Mouse (Mus musculus) CH12.LX (cell line): ENCODE results near the gene Derl2. TPM values are rescaled to one million over a fixed set of nuclear protein-coding genes. Genes with fewer than 3 reads are reported as not detected.

Experiments used
- DNase-seq: peaks from one replicate; pipeline ENCODE4 v3.0.0-alpha.2; 2013; ENCODE audit errors: extremely low read depth
- H3K27ac ChIP-seq: 2 replicates; pipeline ENCODE4 v1.5.1; 2012; ENCODE audit warnings: low read depth, mild to moderate bottlenecking, control low read depth, moderate library complexity; ENCODE audit not compliant: insufficient read depth
- H3K27me3 ChIP-seq: replicated peaks from 2 replicates; pipeline ENCODE3; 2012; ENCODE audit warnings: inconsistent platforms
- H3K36me3 ChIP-seq, 2 experiments: replicated peaks in 1 of 2; 2 replicates each; pipeline versions ENCODE3 to v1.6.1; 2012; ENCODE audit warnings: inconsistent platforms in 1 of 2, low read length in 1 of 2, mild to moderate bottlenecking in 1 of 2, mixed read lengths in 1 of 2, moderate library complexity in 1 of 2; ENCODE audit not compliant: control insufficient read depth in 1 of 2, insufficient read depth in 1 of 2
- H3K4me1 ChIP-seq, 2 experiments: 2 replicates each; pipeline ENCODE4 v1.6.1; 2012; ENCODE audit warnings: inconsistent platforms in 1 of 2, moderate library complexity in 1 of 2; ENCODE audit not compliant: insufficient read depth in 2 of 2, control insufficient read depth in 1 of 2
- H3K4me2 ChIP-seq: 2 replicates; pipeline ENCODE4 v1.6.1; 2012; ENCODE audit warnings: low read depth, mild to moderate bottlenecking, control low read depth; ENCODE audit not compliant: poor library complexity, insufficient read depth, severe bottlenecking
- H3K4me3 ChIP-seq, 3 experiments: fragments of 150-350 bp in 1 of 3; sonication (generic) in 1 of 3; replicated peaks in 1 of 3; 2 replicates each; pipeline versions ENCODE3 to v1.5.1; 2011 to 2012; ENCODE audit warnings: low read depth in 2 of 3, low read length in 2 of 3, mild to moderate bottlenecking in 2 of 3, moderate library complexity in 2 of 3, control low read depth in 1 of 3, improper control_type of control experiment in 1 of 3, inconsistent platforms in 1 of 3, mixed read lengths in 1 of 3; ENCODE audit not compliant: poor library complexity in 1 of 3
- H3K79me2 ChIP-seq: replicated peaks from 2 replicates; pipeline ENCODE4 v1.6.1; 2012; ENCODE audit warnings: mild to moderate bottlenecking, moderate library complexity; ENCODE audit not compliant: control insufficient read depth, poor library complexity, insufficient read depth, severe bottlenecking; ENCODE audit errors: extremely low read depth
- H3K9ac ChIP-seq: 2 replicates; pipeline ENCODE4 v1.6.1; 2012; ENCODE audit warnings: low read depth, mild to moderate bottlenecking, control low read depth, moderate library complexity; ENCODE audit not compliant: insufficient read depth
- H3K9me3 ChIP-seq: replicated peaks from 2 replicates; pipeline ENCODE3; 2012; ENCODE audit warnings: low read length, inconsistent platforms, mixed read lengths
- BHLHE40 ChIP-seq: IDR thresholded peaks from 2 replicates; pipeline ENCODE4 v1.6.1; 2011; ENCODE audit warnings: mild to moderate bottlenecking, low read depth, low read length, improper control_type of control experiment
- CHD1 ChIP-seq: IDR thresholded peaks from 2 replicates; pipeline ENCODE4 v1.6.1; 2012; ENCODE audit warnings: low read depth, low read length, improper control_type of control experiment, inconsistent platforms
- CHD2 ChIP-seq: IDR thresholded peaks from 2 replicates; pipeline ENCODE4 v1.6.1; 2011; ENCODE audit warnings: low read length, improper control_type of control experiment
- E2F4 ChIP-seq: IDR thresholded peaks from 2 replicates; pipeline ENCODE4 v1.6.1; 2011; ENCODE audit warnings: low read depth, low read length, improper control_type of control experiment; ENCODE audit not compliant: insufficient replicate concordance
- EP300 ChIP-seq: IDR thresholded peaks from 2 replicates; pipeline ENCODE4 v1.6.1; 2011; ENCODE audit warnings: low read length, improper control_type of control experiment
- ETS1 ChIP-seq: conservative IDR thresholded peaks from 2 replicates; pipeline ENCODE4 v1.6.1; 2012; ENCODE audit warnings: low read depth, mild to moderate bottlenecking, inconsistent platforms, low read length, improper control_type of control experiment, moderate library complexity
- GABPA ChIP-seq: IDR thresholded peaks from 2 replicates; pipeline ENCODE4 v1.6.1; 2012; ENCODE audit warnings: low read depth, low read length, improper control_type of control experiment, inconsistent platforms; ENCODE audit not compliant: insufficient replicate concordance
- HCFC1 ChIP-seq: IDR thresholded peaks from 2 replicates; pipeline ENCODE4 v1.6.1; 2012; ENCODE audit warnings: low read depth, mild to moderate bottlenecking, inconsistent platforms, low read length, improper control_type of control experiment
- IRF4 ChIP-seq: IDR thresholded peaks from 2 replicates; pipeline ENCODE4 v1.6.1; 2014; ENCODE audit warnings: low read depth, mild to moderate bottlenecking, inconsistent platforms, low read length, improper control_type of control experiment
- JUN ChIP-seq: IDR thresholded peaks from 2 replicates; pipeline ENCODE4 v1.6.1; 2011; ENCODE audit warnings: low read depth, mild to moderate bottlenecking, low read length, improper control_type of control experiment, moderate library complexity; ENCODE audit not compliant: insufficient read depth
- KAT2A ChIP-seq: IDR thresholded peaks from 2 replicates; pipeline ENCODE4 v1.6.1; 2012; ENCODE audit warnings: low read length, improper control_type of control experiment, inconsistent platforms; ENCODE audit not compliant: insufficient replicate concordance
- MAX ChIP-seq: IDR thresholded peaks from 2 replicates; pipeline ENCODE4 v1.6.1; 2011; ENCODE audit warnings: low read length, improper control_type of control experiment
- MAZ ChIP-seq: IDR thresholded peaks from 2 replicates; pipeline ENCODE4 v1.6.1; 2012; ENCODE audit warnings: low read depth, mild to moderate bottlenecking, inconsistent platforms, low read length, improper control_type of control experiment, moderate library complexity
- MEF2A ChIP-seq: IDR thresholded peaks from 2 replicates; pipeline ENCODE4 v1.6.1; 2014; ENCODE audit warnings: low read depth, mild to moderate bottlenecking, inconsistent platforms, low read length, improper control_type of control experiment, borderline replicate concordance
- MXI1 ChIP-seq: IDR thresholded peaks from 2 replicates; pipeline ENCODE4 v1.6.1; 2011; ENCODE audit warnings: mild to moderate bottlenecking, low read depth, low read length, improper control_type of control experiment
- MYC ChIP-seq: IDR thresholded peaks from 2 replicates; pipeline ENCODE4 v1.6.1; 2011; ENCODE audit warnings: low read depth, mild to moderate bottlenecking, improper control_type of control experiment, low read length
- NRF1 ChIP-seq: IDR thresholded peaks from 2 replicates; pipeline ENCODE4 v1.6.1; 2014; ENCODE audit warnings: low read depth, mild to moderate bottlenecking, inconsistent platforms, low read length, improper control_type of control experiment, moderate library complexity
- PAX5 ChIP-seq: IDR thresholded peaks from 2 replicates; pipeline ENCODE4 v1.6.1; 2012; ENCODE audit warnings: low read length, inconsistent platforms, mixed read lengths
- POLR2A ChIP-seq: IDR thresholded peaks from 2 replicates; pipeline ENCODE4 v1.6.1; 2011; ENCODE audit warnings: low read depth, mild to moderate bottlenecking, improper control_type of control experiment, low read length
- POLR2AphosphoS2 ChIP-seq: IDR thresholded peaks from 2 replicates; pipeline ENCODE4 v1.6.1; 2011; ENCODE audit warnings: low read depth, low read length, improper control_type of control experiment
- RAD21 ChIP-seq: IDR thresholded peaks from 2 replicates; pipeline ENCODE4 v1.6.1; 2011; ENCODE audit warnings: low read depth, mild to moderate bottlenecking, low read length, improper control_type of control experiment, moderate library complexity
- RCOR1 ChIP-seq: conservative IDR thresholded peaks from 2 replicates; pipeline ENCODE4 v1.6.1; 2012; ENCODE audit warnings: low read depth, mild to moderate bottlenecking, inconsistent platforms, low read length, improper control_type of control experiment
- SIN3A ChIP-seq: IDR thresholded peaks from 2 replicates; pipeline ENCODE4 v1.6.1; 2012; ENCODE audit warnings: low read length, improper control_type of control experiment, inconsistent platforms
- TBP ChIP-seq: conservative IDR thresholded peaks from 2 replicates; pipeline ENCODE4 v1.6.1; 2011; ENCODE audit warnings: low read depth, low read length, improper control_type of control experiment
- TCF12 ChIP-seq: IDR thresholded peaks from 2 replicates; pipeline ENCODE4 v1.6.1; 2014; ENCODE audit warnings: low read depth, mild to moderate bottlenecking, inconsistent platforms, low read length, improper control_type of control experiment
- UBTF ChIP-seq: IDR thresholded peaks from 2 replicates; pipeline ENCODE4 v1.6.1; 2012; ENCODE audit warnings: low read depth, mild to moderate bottlenecking, inconsistent platforms, low read length, improper control_type of control experiment, moderate library complexity
- USF1 ChIP-seq: IDR thresholded peaks from 2 replicates; pipeline ENCODE4 v1.6.1; 2014; ENCODE audit warnings: low read depth, mild to moderate bottlenecking, inconsistent platforms, low read length, improper control_type of control experiment
- USF2 ChIP-seq: conservative IDR thresholded peaks from 2 replicates; pipeline ENCODE4 v1.6.1; 2011; ENCODE audit warnings: low read depth, low read length, improper control_type of control experiment
- ZKSCAN1 ChIP-seq: IDR thresholded peaks from 2 replicates; pipeline ENCODE4 v1.6.1; 2012; ENCODE audit warnings: low read depth, inconsistent platforms, low read length, improper control_type of control experiment, borderline replicate concordance
- ZMIZ1 ChIP-seq: IDR thresholded peaks from 2 replicates; pipeline ENCODE4 v1.6.1; 2012; ENCODE audit warnings: low read depth, mild to moderate bottlenecking, inconsistent platforms, low read length, improper control_type of control experiment
- dilution Hi-C: fragments of 300-500 bp; cut with MboI; formaldehyde crosslinking; loops from 2 replicates; pipeline ENCODE4 v1.14.3; 2020; ENCODE audit warnings: low sequenced_read_pairs; ENCODE audit not compliant: extremely low pct_unique_long_range_greater_than_20kb, extremely low pct_ligation_motif_present
- in situ Hi-C: fragments of 300-500 bp; cut with MboI; formaldehyde crosslinking; loops from 3 replicates; pipeline ENCODE4 v1.14.3; 2019; ENCODE audit warnings: low sequenced_read_pairs, low pct_ligation_motif_present, low pct_unique_long_range_greater_than_20kb, mixed read lengths
- polyA plus RNA-seq: library from polyadenylated mRNA; unstranded; fragments of >175 nt; gene quantifications from 2 replicates; pipeline ENCODE4 v1.2.1, GENCODE M21; 2012; ENCODE audit warnings: low read depth; ENCODE audit not compliant: insufficient read length
- total RNA-seq, 2 experiments: library from RNA; depleted of rRNA; stranded (reverse); fragments of 300-350 nt in 1 of 2; fragments of >200 nt in 1 of 2; gene quantifications; 2 replicates each; pipeline ENCODE4 v1.2.3; 2012 to 2014

The Derl2 gene
- total and polyA plus RNA-seq, 3 experiments, result 32.7 to 132 (median 95.0) TPM

GRCm38 (mm10) chr11:71018416-71019200 is 1.0 kb downstream of the Derl2 start:
- Histone ChIP-seq H3K9me3 (no peaks in the 10 kb centered on the region), H3K4me1 (peaks cover 8 to 62% of the 10 kb centered on the region in 2 experiments), H3K4me2 (peak overlapping the region; percentile 91), H3K27me3 (no peaks in the 10 kb centered on the region), H3K79me2 (peaks cover 77% of the 10 kb centered on the region), H3K9ac (peak overlapping the region; percentile 93), H3K36me3 (peaks cover 14 to 60% of the 10 kb centered on the region in 2 experiments), H3K4me3 (peak overlapping the region; percentile 80 to 92 (median 87)), H3K27ac (peak overlapping the region; percentile 71)
- DNase-seq, result no peak
- dilution Hi-C loops, result no loop called here
- TF ChIP-seq HCFC1 (no peak), TBP (0 out of 2 replicates have a peak, but pooled peaks have one; percentile 10), USF2 (peak; percentile 87), RCOR1 (no peak; the same call in 1 of the 2 replicates), CHD1 (0 out of 2 replicates have a peak, but pooled peaks have one; percentile 85), BHLHE40 (peak; percentile 36), MXI1 (peak; percentile 90), EP300 (peak; percentile 46; the same call in 1 of the 2 replicates), MAZ (peak; percentile 14; the same call in 1 of the 2 replicates), SIN3A (peak; percentile 95), TCF12 (no peak), MEF2A (peak; percentile 17; the same call in 1 of the 2 replicates), CHD2 (no peak), UBTF (peak; percentile 70; the same call in 1 of the 2 replicates), IRF4 (no peak; the same call in 1 of the 2 replicates), POLR2AphosphoS2 (0 out of 2 replicates have a peak, but pooled peaks have one; percentile 5), PAX5 (no peak), MYC (peak; percentile 88), USF1 (peak; percentile 81), MAX (peak; percentile 90)
- TF ChIP-seq, all 38 proteins: peak for 14
- in situ Hi-C loops, result no loop called here

GRCm38 (mm10) chr11:71017051-71017450 is 2.6 kb downstream of the Derl2 start:
- dilution Hi-C loops, result no loop called here

More at GRCm38 (mm10) chr11:71017051-71017450, 2.6 kb downstream of the Derl2 start:
- H3K79me2 ChIP-seq, result peaks cover 64% of the 10 kb centered on the region
- H3K27me3 ChIP-seq, result no peaks in the 10 kb centered on the region
- 0 out of 2 replicates have a peak overlapping the region, but pooled peaks have one; percentile 44 for H3K4me2 ChIP-seq
- DNase-seq, result no peak
- no peak overlapping the region for H3K4me3 ChIP-seq
- no peak for TF ChIP-seq POLR2A
- TF ChIP-seq PAX5, result no peak
- TF ChIP-seq E2F4, result no peak
- no peak for TF ChIP-seq ZKSCAN1
- no peak for TF ChIP-seq RCOR1
- no peak for TF ChIP-seq JUN
- no peak for TF ChIP-seq RAD21
- no peak for TF ChIP-seq ZMIZ1
- TF ChIP-seq KAT2A, result no peak
- no peak for TF ChIP-seq MEF2A
- no peak for TF ChIP-seq ETS1
- TF ChIP-seq POLR2AphosphoS2, result no peak
- no peak for TF ChIP-seq IRF4
- no peak for TF ChIP-seq GABPA
- TF ChIP-seq TBP, result no peak
- no peak for TF ChIP-seq NRF1
- TF ChIP-seq HCFC1, result no peak
- no peak for TF ChIP-seq EP300
- no peak for TF ChIP-seq MAZ
- H3K9me3 ChIP-seq, result no peaks in the 10 kb centered on the region
- peak overlapping the region; percentile 13; the same call in 1 of the 2 replicates for H3K9ac ChIP-seq
- in situ Hi-C loops, result no loop called here
- H3K36me3 ChIP-seq, result peaks cover 17 to 60% of the 10 kb centered on the region in 2 experiments
- H3K27ac ChIP-seq, result no peak overlapping the region
- peaks cover 8 to 47% of the 10 kb centered on the region in 2 experiments for H3K4me1 ChIP-seq
